Mouse (Mus musculus): ENCODE data around the gene Sertad2.

- no peak for TF ChIP-seq CTCF (IDR thresholded peaks at IDR 0.05; ENCODE audit: extremely low read depth, insufficient read depth, low read length)
- no peak for TF ChIP-seq POLR2A (IDR thresholded peaks at IDR 0.05; ENCODE audit: extremely low read depth, insufficient read depth, low read length)
Measured at GRCm38 (mm10) chr11:20522750-20523149, 20.3 kb upstream of the Sertad2 start.
